Mouse (Mus musculus) left cerebral cortex, postnatal 14 days (tissue): ENCODE data around the gene Nfia. TPM values are rescaled to one million over a fixed set of nuclear protein-coding genes. Genes with fewer than 3 reads are reported as not detected.
A peak's percentile ranks its signal among the peaks of the same experiment; 100 is the strongest.

Experiments used
- DNase-seq, 2 experiments: peaks; one replicate each; pipeline ENCODE4 v3.0.0; 2021 to 2022; ENCODE audit warnings: low spot score in 2 of 2, mixed read lengths in 1 of 2
- intact Hi-C: fragments of 180-260 bp; cut with DNase I; formaldehyde crosslinking; loops from one replicate; pipeline ENCODE4 v1.15.1; 2025
- total RNA-seq, 2 experiments: library from RNA; stranded (reverse); gene quantifications; 2 replicates each; pipeline ENCODE4 v1.2.3; 2021

Nfia gene
- total RNA-seq, 2 experiments from 2014 or later, result 67.1 to 75.4 TPM

DNA sequence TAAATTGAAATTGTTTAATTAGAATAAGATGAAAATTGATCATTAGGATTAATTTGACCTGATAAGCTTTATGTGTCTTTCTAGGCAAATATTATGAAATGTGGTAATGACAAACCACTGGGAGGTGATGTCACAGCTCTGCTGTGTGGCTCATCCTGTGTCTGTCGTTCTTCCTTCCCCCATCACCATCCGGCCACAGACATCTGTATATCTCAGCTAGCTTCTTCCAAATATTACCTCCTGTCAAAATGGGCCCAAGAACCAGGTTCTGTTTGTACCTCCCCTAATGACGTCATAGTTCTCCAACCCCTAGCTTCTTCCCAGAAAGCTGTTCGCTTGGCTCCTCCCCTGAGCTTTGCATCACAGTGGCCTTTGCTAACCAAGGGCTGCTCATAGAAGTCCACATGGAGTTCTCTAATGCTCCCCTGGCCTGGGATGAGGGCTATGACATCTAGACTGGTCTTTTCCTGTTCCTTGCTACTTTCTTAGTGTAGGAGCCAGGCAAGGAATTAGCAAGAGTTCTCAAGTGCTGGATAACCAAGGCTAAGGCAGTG lies 324.6 kb downstream of the Nfia start:
- DNase-seq, result no peak
- intact Hi-C loops, result no loop called here

DNA sequence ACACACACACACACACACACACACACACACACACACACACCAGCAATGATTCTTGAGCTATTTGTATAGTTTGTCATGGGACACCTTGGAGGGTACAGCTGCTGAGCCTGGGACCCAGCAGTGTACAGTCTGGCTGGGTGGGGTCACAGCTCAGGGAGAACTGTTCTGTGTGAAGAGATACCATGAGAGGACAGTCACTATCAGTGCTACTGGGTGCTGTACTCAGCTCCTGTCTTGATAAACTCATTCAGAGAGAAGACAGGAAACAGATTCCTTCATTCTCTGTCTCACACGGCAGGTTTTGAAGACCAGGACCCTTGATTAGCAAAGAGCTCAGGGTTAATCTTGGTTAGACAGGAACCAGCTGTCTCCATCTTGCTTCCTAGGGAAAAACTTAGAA lies 326.1 kb downstream of the Nfia start:
- intact Hi-C loops, result no loop called here
- no peak for DNase-seq

DNA sequence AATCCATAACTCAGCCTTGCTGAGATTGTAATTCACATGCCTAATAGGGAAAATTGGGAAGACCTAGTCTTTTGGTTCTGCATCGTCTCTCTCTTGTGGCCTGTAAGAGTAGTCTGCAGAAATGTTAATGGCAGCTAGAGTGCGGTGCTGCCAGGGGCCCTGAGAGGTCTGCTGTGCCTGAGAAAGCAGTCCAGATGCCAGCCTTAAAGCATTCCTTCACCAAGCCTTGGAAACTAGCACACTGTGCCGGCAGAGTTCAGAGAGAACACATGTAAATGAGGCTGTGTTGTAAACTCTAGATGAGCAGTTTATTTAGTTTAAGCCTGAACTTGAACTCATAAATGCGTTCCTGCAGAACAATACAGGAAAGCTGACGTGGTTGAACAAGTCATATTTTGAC lies 326.9 kb downstream of the Nfia start:
- peak in 1 of 2 experiments; percentile 31 for DNase-seq
- intact Hi-C loops, result no loop called here

DNA sequence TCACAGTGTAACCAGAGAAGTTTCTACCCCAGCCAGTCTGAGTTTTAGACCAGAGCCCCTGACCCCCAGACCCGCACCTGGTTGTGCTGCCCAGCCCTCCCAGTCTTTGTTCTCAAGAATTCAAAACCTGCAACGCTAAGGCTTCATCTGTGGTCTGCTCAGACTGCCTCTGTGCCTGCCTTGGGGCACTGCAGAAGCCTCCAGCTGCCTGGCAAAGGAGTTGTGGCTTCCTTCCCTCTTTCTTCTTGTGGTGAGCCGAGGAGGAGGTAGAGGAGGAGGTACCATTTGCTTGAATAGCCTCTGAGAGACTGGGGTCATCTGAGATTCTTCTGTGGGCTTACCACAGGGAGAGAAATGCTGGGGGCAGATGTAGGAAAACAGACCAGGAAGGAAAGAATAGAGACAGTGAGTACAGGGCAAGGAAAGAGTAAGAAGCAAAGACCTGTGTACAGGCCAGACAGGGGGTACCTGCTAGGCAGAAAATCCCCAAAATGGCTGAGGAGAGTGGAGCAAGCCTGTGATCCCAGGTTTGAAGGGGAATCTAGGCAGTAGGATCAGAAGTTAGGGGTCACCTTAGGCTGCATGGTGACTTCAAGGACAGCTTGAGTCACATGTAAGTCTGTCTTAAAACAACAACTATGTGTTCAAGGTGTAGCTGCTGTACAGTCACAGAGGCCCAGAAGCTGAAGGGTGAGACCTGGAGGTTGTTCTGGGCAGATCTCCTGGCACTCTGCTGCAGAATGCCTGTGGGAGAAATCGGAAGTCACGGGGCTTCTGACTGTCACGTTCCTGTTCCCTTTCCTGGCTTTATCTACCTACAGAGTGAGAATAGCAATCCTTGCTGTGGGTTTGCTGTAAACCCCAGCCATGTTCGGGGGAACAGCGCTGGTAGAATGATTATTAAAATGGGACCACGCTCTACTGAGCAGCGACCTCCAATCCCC lies 328.9 kb downstream of the Nfia start:
- intact Hi-C loops, result loop anchor here (5.0 to 10.0 kb wide), 3 partner anchors 99 to 227 kb away; no protein-coding TSS in a partner anchor
- no peak for DNase-seq

- peak in 1 of 2 experiments; percentile 20 for DNase-seq
- intact Hi-C loops, result loop anchor here (5.0 to 10.0 kb wide), 3 partner anchors 100 to 228 kb away; no protein-coding TSS in a partner anchor
Measured at GRCm38 (mm10) chr4:98102625-98103336, 330.2 kb downstream of the Nfia start.

- intact Hi-C loops, result loop anchor here (5.0 to 10.0 kb wide), 3 partner anchors 101 to 229 kb away; no protein-coding TSS in a partner anchor
- DNase-seq, result no peak
Measured at GRCm38 (mm10) chr4:98103337-98103666, 330.8 kb downstream of the Nfia start.

GRCm38 (mm10) chr4:98104161-98104560 lies 331.6 kb downstream of the Nfia start:
- intact Hi-C loops, result loop anchor here (5.0 to 10.0 kb wide), 3 partner anchors 102 to 229 kb away; no protein-coding TSS in a partner anchor

GRCm38 (mm10) chr4:98104911-98105702 lies 332.6 kb downstream of the Nfia start:
- intact Hi-C loops, result loop anchor here (5.0 to 10.0 kb wide), 4 partner anchors 103 to 328 kb away; partner anchors contain the start of gene E130114P18Rik
- no peak for DNase-seq

More at GRCm38 (mm10) chr4:98104161-98104560, 331.6 kb downstream of the Nfia start:
- DNase-seq, result no peak

GRCm38 (mm10) chr4:98105971-98106370 lies 333.4 kb downstream of the Nfia start:
- DNase-seq, result no peak
- intact Hi-C loops, result loop anchor here (5.0 to 10.0 kb wide), 3 partner anchors 219 to 329 kb away; partner anchors contain the start of gene E130114P18Rik

DNA sequence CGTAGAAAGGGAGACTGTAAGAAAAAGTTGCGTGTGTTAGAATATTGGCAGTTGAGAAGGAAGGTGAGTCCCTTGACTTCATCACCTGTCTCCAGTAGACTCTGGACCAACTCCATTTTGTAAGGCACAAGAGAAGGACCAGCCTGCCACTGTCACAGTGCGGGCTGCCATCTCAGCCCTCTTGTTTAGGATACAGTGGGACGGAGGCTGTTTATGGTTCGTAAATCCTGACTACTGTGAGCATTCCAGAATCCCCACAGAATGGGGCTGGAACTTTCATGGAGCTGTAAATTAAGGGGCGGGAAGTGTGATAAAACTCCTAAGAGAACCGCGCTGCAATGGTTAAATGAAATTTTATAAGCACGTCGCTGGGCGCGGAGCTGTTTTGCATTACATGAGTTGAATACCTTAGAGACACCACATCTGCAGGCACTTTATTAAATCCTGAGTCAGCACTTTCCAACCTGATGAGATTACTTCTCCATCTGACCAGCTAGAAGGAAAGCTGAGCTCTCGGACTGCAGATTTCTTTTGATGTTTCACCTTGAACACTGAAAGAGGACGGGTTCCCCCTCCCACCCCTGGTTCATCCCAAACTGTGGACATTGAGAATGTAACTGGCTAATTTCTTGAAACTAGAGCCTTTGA lies 334.0 kb downstream of the Nfia start:
- intact Hi-C loops, result loop anchor here (5.0 to 10.0 kb wide), 3 partner anchors 218 to 329 kb away; partner anchors contain the start of gene E130114P18Rik
- no peak for DNase-seq

GRCm38 (mm10) chr4:98107093-98107453 lies 334.5 kb downstream of the Nfia start:
- intact Hi-C loops, result loop anchor here (5.0 to 10.0 kb wide), 3 partner anchors 218 to 330 kb away; partner anchors contain the start of gene E130114P18Rik
- no peak for DNase-seq

GRCm38 (mm10) chr4:98107936-98108675 lies 335.6 kb downstream of the Nfia start:
- no peak for DNase-seq
- intact Hi-C loops, result loop anchor here (5.0 to 10.0 kb wide), 3 partner anchors 217 to 331 kb away; partner anchors contain the start of gene E130114P18Rik

DNA sequence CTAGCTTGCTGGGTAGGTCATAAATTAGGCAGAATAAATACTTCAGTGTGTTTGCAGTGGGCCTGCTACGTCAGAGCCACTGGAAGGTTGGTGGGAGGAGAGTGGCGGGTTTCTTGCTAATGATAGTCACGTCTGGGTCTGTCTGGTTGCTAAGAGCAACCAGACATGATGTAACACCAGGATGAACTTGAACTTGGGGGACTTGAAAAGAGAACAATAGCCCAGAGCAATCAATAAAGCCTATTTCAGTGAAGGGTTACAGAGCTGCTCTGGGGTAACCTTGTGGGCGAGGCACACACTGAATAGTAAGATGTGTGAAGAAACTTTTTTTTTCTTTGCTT lies 336.1 kb downstream of the Nfia start:
- intact Hi-C loops, result loop anchor here (5.0 to 10.0 kb wide), 3 partner anchors 216 to 331 kb away; partner anchors contain the start of gene E130114P18Rik
- peak; percentile 31 to 56 for DNase-seq

DNA sequence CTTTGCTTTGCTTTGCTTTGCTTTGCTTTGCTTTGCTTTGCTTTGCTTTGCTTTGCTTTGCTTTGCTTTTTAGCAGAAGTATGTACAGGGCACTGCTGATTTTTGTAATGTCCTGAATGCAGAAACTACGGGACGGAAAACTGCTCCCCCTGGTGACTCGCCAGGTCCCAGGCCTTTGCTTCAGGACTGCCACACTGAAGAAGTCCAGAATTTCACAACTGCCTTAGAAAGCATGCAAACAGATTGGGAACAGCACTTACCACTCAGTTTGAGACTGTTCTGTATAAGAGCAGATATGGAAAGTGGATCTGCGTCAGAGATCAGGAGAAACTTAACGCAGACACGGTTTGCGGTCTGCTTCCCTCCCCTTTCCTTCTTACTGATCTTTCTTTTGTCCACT lies 336.5 kb downstream of the Nfia start:
- peak; percentile 45 to 63 for DNase-seq
- intact Hi-C loops, result loop anchor here (5.0 to 10.0 kb wide), 3 partner anchors 216 to 332 kb away; partner anchors contain the start of gene E130114P18Rik

GRCm38 (mm10) chr4:98109911-98110310 lies 337.4 kb downstream of the Nfia start:
- no peak for DNase-seq
- intact Hi-C loops, result loop anchor here (5.0 to 10.0 kb wide), 3 partner anchors 215 to 333 kb away; partner anchors contain the start of gene E130114P18Rik

GRCm38 (mm10) chr4:98113289-98114024 lies 340.9 kb downstream of the Nfia start:
- intact Hi-C loops, result no loop called here
- DNase-seq, result no peak

- intact Hi-C loops, result no loop called here
- no peak for DNase-seq
Measured at GRCm38 (mm10) chr4:98114966-98115365, 342.4 kb downstream of the Nfia start.
